Mouse (Mus musculus): ENCODE measurements around the gene Nhsl2. TPM values are rescaled to one million over a fixed set of nuclear protein-coding genes. Genes with fewer than 3 reads are reported as not detected.
"Not testable (repeated sequence)": the region's sequence is repeated elsewhere in the genome, so short reads cannot be mapped to it uniquely, and the experiment has no call there.

The Nhsl2 gene
- polyA plus RNA-seq, 1 experiment from 2014 or later: 0.76 TPM

GRCm38 (mm10) chrX:102101886-102102285 is 252.7 kb downstream of the Nhsl2 start:
- Histone ChIP-seq H3K36me3 (no peaks in the 10 kb centered on the region), H3K9me3 (replicated peaks) (no peaks in the 10 kb centered on the region), H3K4me1 (replicated peaks) (peaks cover 15% of the 10 kb centered on the region), H3K27me3 (0 out of 2 replicates have a peak, but pooled peaks cover 3% of the 10 kb centered on the region), H3K4me2 (no peak overlapping the region), H3K9ac (no peak overlapping the region), H3K27ac (no peak overlapping the region), H3K4me3 (replicated peaks) (no peak overlapping the region)
- 57% methylated on average over 7 of the region's 7 CpGs for WGBS (ENCODE audit: insufficient replicate concordance)
- DNase-seq: no peak
- ATAC-seq (ENCODE audit: low read depth): no peak

GRCm38 (mm10) chrX:102103830-102104229 is 254.6 kb downstream of the Nhsl2 start:
- WGBS (ENCODE audit: insufficient replicate concordance): 28% methylated on average over 2 of the region's 2 CpGs
- ATAC-seq (ENCODE audit: low read depth): 0 out of 2 replicates have a peak, but pooled peaks have one; percentile 59
- DNase-seq: peak; percentile 5
- H3K9ac ChIP-seq; H3K36me3 ChIP-seq; H3K9me3 ChIP-seq (replicated peaks); H3K4me3 ChIP-seq (replicated peaks): not testable (repeated sequence)
- peak overlapping the region; percentile 47 for H3K4me2 ChIP-seq
- 0 out of 2 replicates have a peak, but pooled peaks cover 11% of the 10 kb centered on the region for H3K27me3 ChIP-seq
- H3K27ac ChIP-seq: peak overlapping the region; percentile 58
- H3K4me1 ChIP-seq (replicated peaks): peaks cover 15% of the 10 kb centered on the region

GRCm38 (mm10) chrX:102109349-102109748 is 260.2 kb downstream of the Nhsl2 start:
- not testable (repeated sequence) for H3K4me2 ChIP-seq; H3K4me1 ChIP-seq (replicated peaks); H3K4me3 ChIP-seq (replicated peaks); H3K9ac ChIP-seq; DNase-seq; H3K9me3 ChIP-seq (replicated peaks); ATAC-seq (ENCODE audit: low read depth); H3K36me3 ChIP-seq; H3K27ac ChIP-seq
- 59% methylated on average over 5 of the region's 5 CpGs for WGBS (ENCODE audit: insufficient replicate concordance)
- H3K27me3 ChIP-seq: peaks cover 21% of the 10 kb centered on the region; the same call in 1 of the 2 replicates

- H3K4me2 ChIP-seq: no peak overlapping the region
- H3K4me1 ChIP-seq (replicated peaks): peaks cover 11% of the 10 kb centered on the region
- H3K27me3 ChIP-seq: peaks cover 12% of the 10 kb centered on the region; the same call in 1 of the 2 replicates
- no peak overlapping the region for H3K27ac ChIP-seq
- no peak overlapping the region for H3K9ac ChIP-seq
- DNase-seq (no peak), ATAC-seq (ENCODE audit: low read depth) (no peak)
- 28% methylated on average over 4 of the region's 4 CpGs for WGBS (ENCODE audit: insufficient replicate concordance)
- H3K9me3 ChIP-seq (replicated peaks): no peaks in the 10 kb centered on the region
- no peak overlapping the region for H3K4me3 ChIP-seq (replicated peaks)
- no peaks in the 10 kb centered on the region for H3K36me3 ChIP-seq
Measured at GRCm38 (mm10) chrX:102115676-102116075, 266.5 kb downstream of the Nhsl2 start.

DNA sequence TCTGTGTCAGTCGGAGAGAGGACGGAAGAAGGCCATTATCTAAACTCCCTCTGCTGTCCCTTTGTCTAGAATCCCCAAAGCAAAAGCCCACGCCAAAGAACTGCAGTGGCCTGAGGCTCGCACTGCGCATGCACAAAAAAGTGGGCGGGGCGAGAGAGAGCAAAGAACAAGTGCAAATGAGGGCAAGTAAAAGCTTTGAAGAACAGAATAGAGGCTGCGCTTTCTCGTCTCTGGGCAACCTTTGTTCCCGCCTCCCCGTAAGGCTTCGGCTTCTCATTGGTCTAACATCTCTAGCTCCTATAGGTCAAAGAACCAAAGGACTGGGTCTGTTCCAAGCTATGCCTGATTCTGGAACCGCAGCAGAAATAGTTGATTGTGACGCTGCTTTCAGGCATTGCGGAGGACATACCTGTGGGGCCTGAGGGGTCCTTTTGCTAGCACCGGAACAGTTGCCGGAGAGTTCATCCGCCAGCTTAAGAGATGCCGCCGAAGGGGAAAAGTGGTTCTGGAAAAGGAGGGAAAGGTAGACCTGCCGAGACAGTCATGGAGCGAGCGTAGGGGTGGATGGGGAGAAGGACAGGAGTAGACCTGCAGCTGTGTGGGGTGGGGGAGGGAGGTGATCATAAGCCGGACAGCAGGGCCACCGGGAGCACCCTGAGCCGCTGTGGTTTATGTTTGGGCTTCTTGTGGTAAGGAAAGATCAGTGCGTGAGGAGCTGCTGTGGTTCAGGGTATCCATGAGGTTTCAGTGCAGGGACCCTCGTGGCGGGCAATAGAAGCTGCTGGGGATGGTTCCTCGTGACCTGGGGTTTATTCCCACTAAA is 270.1 kb downstream of the Nhsl2 start, which contains the start of gene Pin4:
Gene Pin4, plus strand, starts transcription at position 406 of the 823 bp plus-strand sequence.
- peak; percentile 88 for DNase-seq
- WGBS (ENCODE audit: insufficient replicate concordance): 13% methylated on average over 30 of the region's 30 CpGs
- Histone ChIP-seq H3K4me3 (replicated peaks) (peak within 1 kb of the TSS; percentile 77), H3K9ac (peak within 1 kb of the TSS; percentile 80), H3K36me3 (peaks cover 21% of the 10 kb centered on the region), H3K9me3 (replicated peaks) (no peaks in the 10 kb centered on the region), H3K4me1 (replicated peaks) (peaks cover 15% of the 10 kb centered on the region), H3K4me2 (peak within 1 kb of the TSS; percentile 67), H3K27me3 (no peaks in the 10 kb centered on the region; the same call in 1 of the 2 replicates), H3K27ac (peak within 1 kb of the TSS; percentile 43)
- ATAC-seq (ENCODE audit: low read depth): peak; percentile 100

GRCm38 (mm10) chrX:102121321-102121720 is 272.1 kb downstream of the Nhsl2 start:
- 70% methylated on average over 2 of the region's 2 CpGs for WGBS (ENCODE audit: insufficient replicate concordance)
- ATAC-seq (ENCODE audit: low read depth): no peak

GRCm38 (mm10) chrX:102141157-102141556 is 292.0 kb downstream of the Nhsl2 start:
- DNase-seq (no peak), ATAC-seq (ENCODE audit: low read depth) (no peak)
- no peak overlapping the region for H3K9ac ChIP-seq
- peaks cover 40% of the 10 kb centered on the region for H3K36me3 ChIP-seq
- H3K4me2 ChIP-seq: no peak overlapping the region
- no peaks in the 10 kb centered on the region for H3K27me3 ChIP-seq
- H3K27ac ChIP-seq: no peak overlapping the region
- H3K4me1 ChIP-seq (replicated peaks): no peaks in the 10 kb centered on the region
- WGBS (ENCODE audit: insufficient replicate concordance): 78% methylated on average over 1 of the region's 1 CpGs
- H3K9me3 ChIP-seq (replicated peaks): no peaks in the 10 kb centered on the region
- H3K4me3 ChIP-seq (replicated peaks): no peak overlapping the region

More at GRCm38 (mm10) chrX:102121321-102121720, 272.1 kb downstream of the Nhsl2 start:
- H3K4me3 ChIP-seq (replicated peaks): no peak overlapping the region
- peaks cover 15% of the 10 kb centered on the region for H3K4me1 ChIP-seq (replicated peaks)
- no peaks in the 10 kb centered on the region for H3K27me3 ChIP-seq
- H3K36me3 ChIP-seq: peaks cover 37% of the 10 kb centered on the region
- no peaks in the 10 kb centered on the region for H3K9me3 ChIP-seq (replicated peaks)
- DNase-seq: no peak
- no peak overlapping the region for H3K9ac ChIP-seq
- no peak overlapping the region for H3K4me2 ChIP-seq
- H3K27ac ChIP-seq: no peak overlapping the region

Small RNA genes lying within 50 kb of the gene (microRNA-seq; reads per million reads assigned to microRNA genes)
- gene Gm27843: not detected

Other genes with a start within 250 kb of the Nhsl2 start
- gene Ogt, start 209.3 kb upstream of the Nhsl2 start, polyA plus RNA-seq (2015; fragmentation: Nextera tagmentation; extraction: Ambion mirVana): 44.1 and 54.1 TPM in 2 replicates
- 0.12 and 0.13 TPM in 2 replicates for gene Cxcr3, start 115.1 kb upstream of the Nhsl2 start, polyA plus RNA-seq (2015; fragmentation: Nextera tagmentation; extraction: Ambion mirVana)
- gene Gm4779, start 55.0 kb upstream of the Nhsl2 start, polyA plus RNA-seq (2015; fragmentation: Nextera tagmentation; extraction: Ambion mirVana): 0.09 and 0.13 TPM in 2 replicates
- gene 8030474K03Rik, start 54.7 kb upstream of the Nhsl2 start, polyA plus RNA-seq (2015; fragmentation: Nextera tagmentation; extraction: Ambion mirVana): 0.13 and 0.24 TPM in 2 replicates
- gene Rtl5, start 221.9 kb downstream of the Nhsl2 start, polyA plus RNA-seq (2015; fragmentation: Nextera tagmentation; extraction: Ambion mirVana): 0.15 and 0.25 TPM in 2 replicates

All from liver, embryonic 13.5 days (tissue).